Mouse (Mus musculus) cerebellum, adult 2 months (tissue): ENCODE measurements around the gene Pitpnm2.

Experiments used
- CTCF ChIP-seq: fragments of 200-500 bp; IDR thresholded peaks from 2 replicates; pipeline ENCODE4 v1.5.1; 2011; ENCODE audit warnings: low read depth, mild to moderate bottlenecking, control low read depth, low read length, moderate library complexity, borderline replicate concordance; ENCODE audit not compliant: insufficient read depth
- POLR2A ChIP-seq: fragments of 200-500 bp; IDR thresholded peaks from 2 replicates; pipeline ENCODE4 v1.6.1; 2011; ENCODE audit warnings: low read length, control low read depth, borderline replicate concordance; ENCODE audit not compliant: insufficient read depth

DNA sequence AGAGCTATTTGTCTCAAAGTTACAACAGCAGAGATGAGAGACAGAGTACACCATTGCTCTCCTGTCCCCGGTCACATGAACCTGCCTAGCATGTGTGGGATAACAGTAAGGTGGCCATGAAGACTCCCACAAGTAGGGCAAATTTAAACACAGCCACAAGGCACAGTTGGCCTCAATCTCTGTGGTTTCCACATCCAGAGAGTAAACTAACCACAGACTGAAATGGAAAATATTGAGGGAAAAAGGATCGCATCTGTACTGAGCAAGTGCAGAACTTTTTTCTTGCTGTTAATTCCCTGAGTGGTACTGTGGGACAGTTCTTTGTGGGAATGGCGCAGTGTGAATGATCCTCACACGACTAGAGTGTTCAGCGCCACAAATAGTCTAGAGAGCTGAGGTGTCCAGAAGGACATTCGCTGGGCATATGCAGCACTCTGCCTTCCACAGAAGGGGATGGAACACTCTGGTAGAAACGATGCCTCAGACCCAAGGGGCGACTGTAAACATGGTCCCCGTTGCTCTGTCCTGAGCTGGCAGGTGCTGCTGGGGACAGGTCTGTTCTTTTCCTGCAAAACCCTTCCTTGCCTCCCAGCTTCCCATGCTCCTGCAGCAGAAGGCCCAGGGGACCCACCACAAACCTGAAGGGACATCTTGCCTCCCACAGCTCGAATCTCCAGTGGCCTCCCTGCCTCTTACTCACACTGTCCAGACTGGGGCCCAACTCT lies 59.3 kb downstream of the Pitpnm2 start:
- no peak for TF ChIP-seq CTCF
- no peak for TF ChIP-seq POLR2A
